Mouse (Mus musculus): ENCODE measurements around the gene Galnt16. TPM values are rescaled to one million over a fixed set of nuclear protein-coding genes. Genes with fewer than 3 reads are reported as not detected.

Galnt16 gene
- polyA plus RNA-seq, 1 experiment from 2014 or later: 3.9 TPM

DNA sequence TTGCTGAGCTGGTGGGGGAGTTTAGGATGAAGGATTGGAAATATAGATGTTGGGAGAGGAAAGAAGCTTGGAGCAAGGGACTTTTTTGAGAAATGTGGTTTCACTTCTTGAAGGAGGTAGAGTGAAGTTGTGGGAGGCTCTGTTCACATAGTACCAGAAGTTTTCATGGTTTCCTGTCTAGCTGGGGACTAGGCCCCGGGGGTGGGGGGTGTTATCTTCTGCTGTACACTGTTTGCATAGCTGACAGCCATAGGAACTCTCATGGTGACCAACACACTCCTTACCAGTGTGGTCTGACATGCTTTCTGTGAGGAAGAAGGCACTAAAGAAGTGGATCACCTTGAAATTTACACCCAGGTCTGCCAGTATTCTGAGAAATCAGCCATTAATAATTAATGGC is 22.4 kb upstream of the Galnt16 start:
- H3K36me3 ChIP-seq (ENCODE audit: insufficient read depth, low read length): peaks cover 15% of the 10 kb centered on the region; the same call in 1 of the 2 replicates
- no peak overlapping the region for H3K4me3 ChIP-seq (replicated peaks; ENCODE audit: low read depth, low read length)

DNA sequence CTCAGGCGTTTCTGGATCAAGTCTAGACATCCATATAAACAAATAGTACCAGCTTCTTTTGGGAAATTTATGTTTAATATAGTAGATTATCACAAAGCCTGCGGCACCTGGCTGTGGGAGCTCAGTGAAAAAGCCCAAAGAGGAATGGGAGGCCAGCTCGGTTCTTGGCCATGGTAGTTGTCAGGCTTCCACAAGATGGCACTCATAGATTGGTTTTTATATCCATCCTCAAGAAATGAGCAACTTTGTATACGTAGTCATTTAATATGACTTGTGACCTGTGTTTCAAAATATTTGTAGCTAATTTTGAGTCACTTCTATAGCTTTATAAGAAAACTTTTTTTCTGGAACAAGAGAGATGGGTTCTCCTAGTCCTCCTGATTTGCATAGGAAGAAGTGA is 19.7 kb upstream of the Galnt16 start:
- DNase-seq (ENCODE audit: low spot score) (peak; percentile 62), ATAC-seq (replicated peaks; ENCODE audit: low FRiP score, low read depth) (no peak)
- H3K27ac ChIP-seq: no peak overlapping the region
- TF ChIP-seq CTCF (IDR thresholded peaks at IDR 0.05; ENCODE audit: low read depth): peak; percentile 61
- WGBS: 61% methylated on average over 4 of the region's 4 CpGs
- no peaks in the 10 kb centered on the region for H3K36me3 ChIP-seq (ENCODE audit: insufficient read depth, low read length)
- no peaks in the 10 kb centered on the region for H3K27me3 ChIP-seq (ENCODE audit: insufficient read depth, low read length)
- H3K4me1 ChIP-seq (replicated peaks; ENCODE audit: insufficient read depth, low read length): no peaks in the 10 kb centered on the region
- H3K9ac ChIP-seq (ENCODE audit: low read depth, low read length): no peak overlapping the region
- H3K4me3 ChIP-seq (replicated peaks; ENCODE audit: low read depth, low read length): no peak overlapping the region
- no peak overlapping the region for H3K4me2 ChIP-seq (ENCODE audit: low read length)
- H3K9me3 ChIP-seq (replicated peaks; ENCODE audit: low read length): no peaks in the 10 kb centered on the region

More for the DNA sequence above, 22.4 kb upstream of the Galnt16 start:
- DNase-seq (ENCODE audit: low spot score) (no peak), ATAC-seq (replicated peaks; ENCODE audit: low FRiP score, low read depth) (no peak)
- Histone ChIP-seq H3K9ac (ENCODE audit: low read depth, low read length) (no peak overlapping the region), H3K4me1 (replicated peaks; ENCODE audit: insufficient read depth, low read length) (no peaks in the 10 kb centered on the region), H3K9me3 (replicated peaks; ENCODE audit: low read length) (no peaks in the 10 kb centered on the region), H3K27me3 (ENCODE audit: insufficient read depth, low read length) (no peaks in the 10 kb centered on the region), H3K27ac (no peak overlapping the region), H3K4me2 (ENCODE audit: low read length) (no peak overlapping the region)
- TF ChIP-seq CTCF (IDR thresholded peaks at IDR 0.05; ENCODE audit: low read depth): no peak
- WGBS: 86% methylated on average over 1 of the region's 1 CpGs

DNA sequence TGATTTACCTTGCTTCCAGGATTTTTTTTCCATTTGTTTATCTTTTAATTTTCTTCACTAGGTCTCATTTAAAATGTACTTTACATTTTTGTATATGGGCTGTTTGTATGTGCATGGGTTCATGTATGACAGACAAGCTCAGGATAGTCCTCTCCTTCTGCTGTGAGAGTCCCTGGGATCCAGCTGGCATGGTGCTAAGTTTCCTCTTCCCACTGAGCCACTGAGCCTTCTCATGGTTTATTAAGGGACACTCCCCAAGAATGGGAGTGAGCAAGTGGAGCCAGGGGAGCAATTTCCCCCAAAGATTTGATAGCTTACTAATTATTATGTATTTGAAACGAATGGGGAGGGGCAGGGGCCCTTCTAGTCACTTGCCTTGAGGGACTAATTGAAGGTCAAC is 17.6 kb upstream of the Galnt16 start:
- Histone ChIP-seq H3K27ac (no peak overlapping the region), H3K4me1 (replicated peaks; ENCODE audit: insufficient read depth, low read length) (no peaks in the 10 kb centered on the region), H3K4me2 (ENCODE audit: low read length) (no peak overlapping the region), H3K9me3 (replicated peaks; ENCODE audit: low read length) (no peaks in the 10 kb centered on the region), H3K9ac (ENCODE audit: low read depth, low read length) (no peak overlapping the region), H3K4me3 (replicated peaks; ENCODE audit: low read depth, low read length) (no peak overlapping the region), H3K36me3 (ENCODE audit: insufficient read depth, low read length) (no peaks in the 10 kb centered on the region), H3K27me3 (ENCODE audit: insufficient read depth, low read length) (no peaks in the 10 kb centered on the region)
- WGBS: 44% methylated on average over 1 of the region's 1 CpGs
- no peak for ATAC-seq (replicated peaks; ENCODE audit: low FRiP score, low read depth)
- DNase-seq (ENCODE audit: low spot score): no peak
- no peak for TF ChIP-seq CTCF (IDR thresholded peaks at IDR 0.05; ENCODE audit: low read depth)

DNA sequence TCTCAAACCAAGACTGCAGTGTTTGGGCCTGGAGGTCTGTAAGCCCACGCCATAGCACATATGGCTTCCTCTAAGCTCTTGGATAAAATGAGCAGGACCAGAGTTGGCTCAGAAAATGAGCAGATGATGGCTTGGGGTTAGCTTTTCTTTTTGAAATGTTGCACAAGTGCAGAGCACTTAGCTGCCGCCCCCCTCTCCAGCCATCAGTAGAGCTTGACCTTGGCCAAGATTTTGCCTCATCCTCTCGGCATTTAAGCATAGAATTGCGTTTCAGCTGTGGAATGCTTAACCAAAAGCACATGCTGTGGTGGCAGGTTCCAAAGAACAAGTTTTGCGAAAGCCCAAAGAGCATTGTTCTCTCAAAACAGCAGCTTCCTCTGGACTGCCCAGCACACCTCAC is 13.4 kb upstream of the Galnt16 start:
- Histone ChIP-seq H3K4me1 (replicated peaks; ENCODE audit: insufficient read depth, low read length) (no peaks in the 10 kb centered on the region), H3K9me3 (replicated peaks; ENCODE audit: low read length) (no peaks in the 10 kb centered on the region), H3K36me3 (ENCODE audit: insufficient read depth, low read length) (no peaks in the 10 kb centered on the region), H3K27ac (no peak overlapping the region), H3K4me2 (ENCODE audit: low read length) (no peak overlapping the region), H3K27me3 (ENCODE audit: insufficient read depth, low read length) (no peaks in the 10 kb centered on the region), H3K4me3 (replicated peaks; ENCODE audit: low read depth, low read length) (no peak overlapping the region), H3K9ac (ENCODE audit: low read depth, low read length) (no peak overlapping the region)
- WGBS: 78% methylated on average over 5 of the region's 5 CpGs
- ATAC-seq (replicated peaks; ENCODE audit: low FRiP score, low read depth): no peak
- TF ChIP-seq CTCF (IDR thresholded peaks at IDR 0.05; ENCODE audit: low read depth): no peak
- DNase-seq (ENCODE audit: low spot score): no peak

DNA sequence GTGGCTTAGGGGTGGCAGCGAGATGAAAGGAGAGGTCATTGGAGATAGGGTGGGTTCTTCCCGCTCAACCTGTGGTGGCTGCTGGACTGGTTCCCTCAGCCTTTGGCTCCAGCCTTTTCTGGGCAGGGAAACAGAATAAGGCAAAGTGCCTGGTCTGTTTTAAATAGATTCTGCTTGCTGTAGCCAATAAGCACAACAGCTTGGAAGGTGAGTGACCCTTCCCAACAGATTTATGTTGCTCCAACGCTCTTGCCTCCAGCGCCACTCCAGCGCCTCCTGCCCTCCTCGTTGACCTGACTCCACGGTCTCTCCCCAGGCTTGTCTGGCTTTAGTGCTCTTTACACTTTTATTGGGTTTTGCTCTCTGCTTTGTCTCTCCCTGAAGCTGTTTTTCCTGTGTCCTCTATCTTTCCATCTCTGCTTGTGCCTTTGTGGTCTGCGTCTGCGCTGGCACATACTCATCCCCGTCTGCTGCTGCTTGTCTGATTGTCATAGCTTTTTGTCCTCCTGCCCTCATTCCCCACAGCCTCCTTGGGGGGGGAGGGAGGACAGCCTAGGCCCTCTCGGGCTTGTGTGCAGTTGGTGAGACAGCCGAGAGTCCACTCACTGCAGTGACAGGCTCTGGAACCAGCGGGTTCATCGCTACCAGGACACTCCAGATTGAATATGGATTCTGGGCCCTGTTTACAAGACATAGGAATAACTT is 10.9 kb upstream of the Galnt16 start:
- Histone ChIP-seq H3K4me1 (replicated peaks; ENCODE audit: insufficient read depth, low read length) (no peaks in the 10 kb centered on the region), H3K4me2 (ENCODE audit: low read length) (no peak overlapping the region), H3K4me3 (replicated peaks; ENCODE audit: low read depth, low read length) (no peak overlapping the region), H3K9me3 (replicated peaks; ENCODE audit: low read length) (no peaks in the 10 kb centered on the region), H3K27me3 (ENCODE audit: insufficient read depth, low read length) (no peaks in the 10 kb centered on the region), H3K36me3 (ENCODE audit: insufficient read depth, low read length) (no peaks in the 10 kb centered on the region), H3K9ac (ENCODE audit: low read depth, low read length) (no peak overlapping the region), H3K27ac (no peak overlapping the region)
- WGBS: 33% methylated on average over 14 of the region's 14 CpGs
- no peak for TF ChIP-seq CTCF (IDR thresholded peaks at IDR 0.05; ENCODE audit: low read depth)
- ATAC-seq (replicated peaks; ENCODE audit: low FRiP score, low read depth) (no peak), DNase-seq (ENCODE audit: low spot score) (peak; percentile 73)

DNA sequence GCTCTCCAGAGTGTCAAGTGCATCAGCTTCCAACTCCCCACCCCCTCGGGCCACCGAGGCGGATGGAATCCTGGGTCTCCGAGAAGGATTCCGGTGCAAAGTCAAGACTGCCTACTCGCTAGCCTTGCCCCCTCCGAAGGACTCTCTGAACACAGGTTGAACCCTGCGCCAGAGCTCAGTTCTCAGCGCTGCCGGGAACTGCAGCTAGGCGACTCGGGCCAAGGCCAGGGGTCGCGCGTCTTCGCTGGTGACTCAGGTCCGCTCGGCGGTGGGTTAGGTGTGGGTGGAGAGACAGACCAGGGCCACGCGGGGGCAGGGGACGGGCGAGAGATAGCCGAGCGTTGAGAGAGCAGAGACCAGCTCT is 298 bp downstream of the Galnt16 start:
- H3K4me1 ChIP-seq (replicated peaks; ENCODE audit: insufficient read depth, low read length): 0 out of 2 replicates have a peak, but pooled peaks cover 6% of the 10 kb centered on the region
- H3K27ac ChIP-seq: no peak overlapping the region
- H3K9me3 ChIP-seq (replicated peaks; ENCODE audit: low read length): no peaks in the 10 kb centered on the region
- H3K4me3 ChIP-seq (replicated peaks; ENCODE audit: low read depth, low read length): peak overlapping the region; percentile 55
- DNase-seq (ENCODE audit: low spot score) (no peak), ATAC-seq (replicated peaks; ENCODE audit: low FRiP score, low read depth) (peak; percentile 34; the same call in 1 of the 2 replicates)
- H3K27me3 ChIP-seq (ENCODE audit: insufficient read depth, low read length): peaks cover 31% of the 10 kb centered on the region
- WGBS: under 1% methylated on average over 25 of the region's 25 CpGs
- no peaks in the 10 kb centered on the region for H3K36me3 ChIP-seq (ENCODE audit: insufficient read depth, low read length)
- TF ChIP-seq CTCF (IDR thresholded peaks at IDR 0.05; ENCODE audit: low read depth): 0 out of 2 replicates have a peak, but pooled peaks have one; percentile 7
- H3K4me2 ChIP-seq (ENCODE audit: low read length): peak overlapping the region; percentile 98
- H3K9ac ChIP-seq (ENCODE audit: low read depth, low read length): peak overlapping the region; percentile 32; the same call in 1 of the 2 replicates

All from kidney, postnatal 0 days (tissue).